Mouse (Mus musculus) G1E (cell line): ENCODE results near the gene Pir.

Experiments
- CTCF ChIP-seq: IDR thresholded peaks from 2 replicates; pipeline ENCODE4 v1.5.1; 2012; ENCODE audit warnings: low read depth, low read length, inconsistent platforms, mixed read lengths
- GATA1 ChIP-seq: IDR thresholded peaks from 2 replicates; pipeline ENCODE4 v1.6.1; 2012; ENCODE audit warnings: borderline replicate concordance, low read length, inconsistent platforms, mixed read lengths
- GATA2 ChIP-seq: IDR thresholded peaks from 2 replicates; pipeline ENCODE4 v1.6.1; 2012; ENCODE audit warnings: low read depth, low read length, inconsistent platforms, borderline replicate concordance
- POLR2AphosphoS5 ChIP-seq: IDR thresholded peaks from 2 replicates; pipeline ENCODE4 v1.6.1; 2012; ENCODE audit warnings: low read depth, low read length, inconsistent platforms; ENCODE audit not compliant: insufficient replicate concordance
- TAL1 ChIP-seq: conservative IDR thresholded peaks from 2 replicates; pipeline ENCODE4 v1.6.1; 2012; ENCODE audit warnings: low read depth, low read length, inconsistent platforms, mixed read lengths

GRCm38 (mm10) chrX:164373081-164373480 is 103.9 kb downstream of the Pir start, which contains the start of gene Vegfd:
- TF ChIP-seq TAL1 (no peak), CTCF (no peak), POLR2AphosphoS5 (no peak), GATA1 (no peak), GATA2 (no peak)
